Mouse (Mus musculus): ENCODE results near the gene Rbks.

GRCm38 (mm10) chr5:31613852-31614286 lies 83.6 kb downstream of the Rbks start:
- TF ChIP-seq ZNF384 (IDR thresholded peaks at IDR 0.05; ENCODE audit: low read depth, low read length) (no peak), CHD2 (IDR thresholded peaks at IDR 0.05; ENCODE audit: low read depth, low read length) (no peak), ZC3H11A (IDR thresholded peaks at IDR 0.05; ENCODE audit: borderline replicate concordance, low read depth, low read length) (no peak), MAFK (IDR thresholded peaks at IDR 0.05; ENCODE audit: insufficient read depth, low read depth, low read length) (no peak)
